Mouse (Mus musculus) hindbrain, embryonic 11.5 days (tissue): ENCODE measurements at regions not wholly inside any gene's neighbourhood (a gene's known extent, or its start where the extent isn't known, plus 50 kb on each side); places are given as distances from the start of the nearest gene placed in this dataset.

ENCODE experiments used
- ATAC-seq: fragments of 200-750 bp; cut with Nextera tagmentation; 2 replicates; pipeline ENCODE4 v1.8.0; 2017; ENCODE audit warnings: mild to moderate bottlenecking, moderate TSS enrichment, moderate library complexity; ENCODE audit not compliant: low FRiP score
- DNase-seq: peaks from one replicate; pipeline ENCODE4 v3.0.0-alpha.2; 2015; ENCODE audit warnings: low spot score
- H3K27ac ChIP-seq: fragments of 300-500 bp; sonication (generic); 2 replicates; pipeline ENCODE4 v1.5.1; 2014; ENCODE audit warnings: mild to moderate bottlenecking, low read depth, low read length
- H3K27me3 ChIP-seq: fragments of 300-500 bp; sonication (generic); 2 replicates; pipeline ENCODE4 v1.6.1; 2014; ENCODE audit warnings: mild to moderate bottlenecking, low read length, moderate library complexity, mixed read lengths; ENCODE audit not compliant: control insufficient read depth, insufficient read depth
- H3K36me3 ChIP-seq: fragments of 300-500 bp; sonication (generic); 2 replicates; pipeline ENCODE4 v1.6.1; 2014; ENCODE audit warnings: mild to moderate bottlenecking, low read length, moderate library complexity, mixed read lengths; ENCODE audit not compliant: control insufficient read depth, insufficient read depth
- H3K4me1 ChIP-seq: fragments of 300-500 bp; sonication (generic); replicated peaks from 2 replicates; pipeline ENCODE4 v1.6.1; 2014; ENCODE audit warnings: low read length, mixed read lengths; ENCODE audit not compliant: control insufficient read depth, insufficient read depth
- H3K4me2 ChIP-seq: fragments of 300-500 bp; sonication (generic); replicated peaks from 2 replicates; pipeline ENCODE4 v1.6.1; 2014; ENCODE audit warnings: mild to moderate bottlenecking, low read depth, low read length
- H3K4me3 ChIP-seq: fragments of 300-500 bp; sonication (generic); 2 replicates; pipeline ENCODE4 v1.5.1; 2014; ENCODE audit warnings: low read depth, low read length
- H3K9ac ChIP-seq: fragments of 300-500 bp; sonication (generic); 2 replicates; pipeline ENCODE4 v1.6.1; 2014; ENCODE audit warnings: low read depth, low read length
- H3K9me3 ChIP-seq: fragments of 300-500 bp; sonication (generic); 2 replicates; pipeline ENCODE4 v1.6.1; 2016; ENCODE audit warnings: low read length; ENCODE audit not compliant: control insufficient read depth
- WGBS: fragments of 180-500 bp; shearing (Covaris S2); extraction: QIAGEN DNeasy Blood & Tissue Kit; methylation state at CpG from one replicate; pipeline ENCODE4 v1.1.7; 2014; 5-methylcytosine and 5-hydroxymethylcytosine counted together

GRCm38 (mm10) chr14:60517891-60518290 lies 115.9 kb upstream of the Spata13 start:
- Histone ChIP-seq H3K9me3 (no peaks in the 10 kb centered on the region), H3K36me3 (no peaks in the 10 kb centered on the region), H3K4me3 (no peak overlapping the region), H3K27me3 (no peaks in the 10 kb centered on the region), H3K27ac (no peak overlapping the region), H3K4me1 (no peaks in the 10 kb centered on the region), H3K9ac (no peak overlapping the region), H3K4me2 (no peak overlapping the region)
- 90% methylated on average over 11 of the region's 11 CpGs for WGBS
- DNase-seq (no peak), ATAC-seq (no peak)

GRCm38 (mm10) chr14:60523010-60523409 lies 110.8 kb upstream of the Spata13 start:
- DNase-seq, result no peak
- no peaks in the 10 kb centered on the region for H3K9me3 ChIP-seq
- no peak overlapping the region for H3K4me2 ChIP-seq
- no peak overlapping the region for H3K9ac ChIP-seq
- no peaks in the 10 kb centered on the region for H3K36me3 ChIP-seq
- H3K27me3 ChIP-seq, result no peaks in the 10 kb centered on the region
- no peak overlapping the region for H3K27ac ChIP-seq
- H3K4me3 ChIP-seq, result no peak overlapping the region
- WGBS, result 76% methylated on average over 1 of the region's 1 CpGs
- no peak for ATAC-seq
- H3K4me1 ChIP-seq, result no peaks in the 10 kb centered on the region

GRCm38 (mm10) chr14:60524869-60525268 lies 108.9 kb upstream of the Spata13 start:
- Histone ChIP-seq H3K9ac (no peak overlapping the region), H3K9me3 (no peaks in the 10 kb centered on the region)
- WGBS, result 79% methylated on average over 4 of the region's 4 CpGs

DNA sequence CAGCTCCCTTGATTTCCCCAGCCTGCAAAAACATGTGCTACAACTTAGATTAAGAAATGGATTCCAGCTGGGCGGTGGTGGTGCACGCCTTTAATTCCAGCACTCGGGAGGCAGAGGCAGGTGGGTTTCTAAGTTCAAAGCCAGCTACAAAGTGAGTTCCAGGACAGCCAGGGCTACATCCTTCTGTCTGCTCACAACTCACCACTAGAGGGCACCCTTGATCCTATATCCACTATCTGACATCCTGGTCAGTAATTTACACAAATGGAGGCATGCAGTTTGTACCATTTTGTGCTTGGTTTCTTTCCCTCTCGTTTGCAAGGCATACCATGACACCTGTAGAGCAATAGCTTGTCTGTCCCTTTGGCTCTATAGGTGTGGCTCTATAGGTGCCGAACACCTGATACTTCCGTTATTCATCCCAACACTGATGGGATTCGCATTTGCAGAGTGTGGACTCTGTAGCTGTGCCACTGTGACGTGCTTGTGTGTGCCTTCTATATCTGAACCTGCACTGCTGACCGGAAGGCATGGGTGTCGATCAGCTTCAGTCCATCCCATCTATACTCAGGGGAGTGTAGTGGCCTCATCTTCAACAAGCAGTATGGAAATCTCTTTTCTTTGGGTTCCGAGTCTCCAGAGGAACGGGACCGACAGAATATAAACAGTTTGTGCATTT lies 108.4 kb upstream of the Spata13 start:
- Histone ChIP-seq H3K4me1 (peaks cover 4% of the 10 kb centered on the region; the same call in 1 of the 2 replicates), H3K4me3 (no peak overlapping the region), H3K27me3 (no peaks in the 10 kb centered on the region), H3K9ac (no peak overlapping the region), H3K36me3 (no peaks in the 10 kb centered on the region), H3K27ac (no peak overlapping the region), H3K4me2 (no peak overlapping the region), H3K9me3 (no peaks in the 10 kb centered on the region)
- 0 out of 2 replicates have a peak, but pooled peaks have one; percentile 38 for ATAC-seq
- DNase-seq, result peak; percentile 87
- WGBS, result 75% methylated on average over 13 of the region's 13 CpGs

More at GRCm38 (mm10) chr14:60524869-60525268, 108.9 kb upstream of the Spata13 start:
- Histone ChIP-seq H3K4me3 (no peak overlapping the region), H3K4me1 (no peaks in the 10 kb centered on the region), H3K4me2 (no peak overlapping the region), H3K27me3 (no peaks in the 10 kb centered on the region), H3K27ac (no peak overlapping the region), H3K36me3 (no peaks in the 10 kb centered on the region)
- DNase-seq (no peak), ATAC-seq (no peak)

GRCm38 (mm10) chr14:60525979-60526378 lies 107.8 kb upstream of the Spata13 start:
- Histone ChIP-seq H3K9ac (no peak overlapping the region), H3K4me2 (no peak overlapping the region), H3K4me1 (peaks cover 5% of the 10 kb centered on the region; the same call in 1 of the 2 replicates), H3K4me3 (no peak overlapping the region), H3K27me3 (no peaks in the 10 kb centered on the region), H3K27ac (no peak overlapping the region), H3K9me3 (no peaks in the 10 kb centered on the region), H3K36me3 (no peaks in the 10 kb centered on the region)
- ATAC-seq (no peak), DNase-seq (no peak)
- whole genome bisulfite sequencing, result 84% methylated on average over 3 of the region's 3 CpGs

DNA sequence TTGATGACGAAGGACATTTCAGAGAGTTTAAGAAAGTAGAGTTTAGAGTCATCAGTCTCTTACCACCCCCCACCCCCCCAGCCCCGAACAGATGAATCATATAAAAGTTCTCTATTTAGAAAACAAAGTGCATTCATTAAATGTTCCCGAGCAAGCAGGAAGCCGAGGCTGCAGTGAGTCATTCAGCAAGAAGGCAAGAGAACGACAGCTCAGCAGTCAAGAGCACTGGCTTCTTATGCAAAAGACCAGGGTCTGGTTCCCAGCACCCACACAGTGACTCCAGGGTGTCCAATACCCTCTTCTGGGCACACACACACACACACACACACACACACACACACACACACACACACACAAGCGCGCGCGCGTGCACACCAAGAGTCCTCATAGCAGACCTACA lies 107.0 kb upstream of the Spata13 start:
- DNase-seq (no peak), ATAC-seq (no peak)
- Histone ChIP-seq H3K9me3 (no peaks in the 10 kb centered on the region), H3K4me2 (no peak overlapping the region), H3K36me3 (no peaks in the 10 kb centered on the region), H3K4me1 (peaks cover 5% of the 10 kb centered on the region; the same call in 1 of the 2 replicates), H3K4me3 (no peak overlapping the region), H3K9ac (no peak overlapping the region), H3K27me3 (no peaks in the 10 kb centered on the region), H3K27ac (no peak overlapping the region)
- 86% methylated on average over 10 of the region's 10 CpGs for WGBS

DNA sequence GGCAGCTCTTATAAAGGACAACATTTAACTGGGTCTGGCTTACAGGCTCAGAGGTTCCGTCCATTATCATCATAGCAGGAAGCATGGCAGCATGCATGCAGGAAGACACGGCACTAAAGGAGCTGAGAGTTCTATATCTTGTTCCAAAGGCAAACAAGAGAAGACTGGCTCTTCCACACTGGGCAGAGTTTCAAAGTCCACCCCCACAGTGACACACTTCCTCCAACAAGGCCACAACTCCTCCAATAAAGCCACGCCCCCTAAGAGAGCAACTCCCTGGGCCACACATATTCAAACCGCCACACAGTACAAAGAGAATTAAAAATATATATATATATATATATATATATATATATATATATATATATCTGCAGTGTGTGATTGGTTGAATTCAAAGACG lies 105.8 kb upstream of the Spata13 start:
- no peak overlapping the region for H3K4me3 ChIP-seq
- no peak overlapping the region for H3K9ac ChIP-seq
- ATAC-seq (no peak), DNase-seq (no peak)
- WGBS, result 93% methylated on average over 5 of the region's 5 CpGs
- H3K27ac ChIP-seq, result no peak overlapping the region
- no peaks in the 10 kb centered on the region for H3K9me3 ChIP-seq
- no peaks in the 10 kb centered on the region for H3K27me3 ChIP-seq
- H3K36me3 ChIP-seq, result no peaks in the 10 kb centered on the region
- no peak overlapping the region for H3K4me2 ChIP-seq
- H3K4me1 ChIP-seq, result peaks cover 5% of the 10 kb centered on the region

GRCm38 (mm10) chr14:60528520-60528919 lies 105.3 kb upstream of the Spata13 start:
- Histone ChIP-seq H3K9ac (no peak overlapping the region), H3K9me3 (no peaks in the 10 kb centered on the region), H3K27me3 (no peaks in the 10 kb centered on the region), H3K27ac (no peak overlapping the region), H3K4me3 (no peak overlapping the region), H3K4me1 (peaks cover 5% of the 10 kb centered on the region), H3K36me3 (no peaks in the 10 kb centered on the region), H3K4me2 (no peak overlapping the region)
- DNase-seq (no peak), ATAC-seq (no peak)
- 95% methylated on average over 7 of the region's 7 CpGs for WGBS

DNA sequence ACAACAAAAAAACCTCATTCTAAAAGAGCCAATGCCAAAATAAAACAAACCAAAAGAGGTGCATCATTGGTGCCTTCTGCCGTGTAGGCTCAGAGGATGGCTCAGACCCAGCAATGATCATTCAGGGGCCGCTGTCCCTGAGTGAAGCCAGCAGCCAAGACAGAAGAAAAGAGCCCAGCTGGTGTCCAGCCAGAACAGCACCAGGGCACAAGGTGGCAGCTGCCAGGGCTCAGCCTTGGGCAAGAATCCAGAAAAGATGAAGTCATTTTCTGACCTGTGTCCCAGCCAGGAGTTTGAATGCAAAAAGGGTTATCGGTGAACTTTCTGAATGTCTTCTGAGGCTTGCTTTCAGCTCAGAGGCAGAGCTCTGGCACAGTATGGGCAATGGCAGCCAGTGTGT lies 104.8 kb upstream of the Spata13 start:
- no peak overlapping the region for H3K9ac ChIP-seq
- no peaks in the 10 kb centered on the region for H3K36me3 ChIP-seq
- H3K4me1 ChIP-seq, result peaks cover 5% of the 10 kb centered on the region
- H3K9me3 ChIP-seq, result no peaks in the 10 kb centered on the region
- WGBS, result 84% methylated on average over 3 of the region's 3 CpGs
- H3K27me3 ChIP-seq, result no peaks in the 10 kb centered on the region
- ATAC-seq (no peak), DNase-seq (no peak)
- H3K4me3 ChIP-seq, result no peak overlapping the region
- H3K27ac ChIP-seq, result no peak overlapping the region
- H3K4me2 ChIP-seq, result no peak overlapping the region
